Mouse (Mus musculus): ENCODE results near the gene Mia3. TPM values are rescaled to one million over a fixed set of nuclear protein-coding genes. Genes with fewer than 3 reads are reported as not detected.

Mia3 gene
- total and polyA plus RNA-seq, 3 experiments: 51.2 to 95.3 (median 80.9) TPM

- Histone ChIP-seq H3K9me3 (replicated peaks; ENCODE audit: low read length) (peaks cover 6% of the 10 kb centered on the region), H3K79me2 (replicated peaks; ENCODE audit: control insufficient read depth, extremely low read depth, insufficient read depth, poor library complexity, severe bottlenecking) (no peaks in the 10 kb centered on the region), H3K27ac (ENCODE audit: insufficient read depth, low read depth) (no peak overlapping the region), H3K4me2 (ENCODE audit: insufficient read depth, low read depth, poor library complexity, severe bottlenecking) (no peak overlapping the region), H3K36me3 (replicated peaks in 1 of 2; ENCODE audit: control insufficient read depth in 1 of 2, insufficient read depth in 1 of 2, low read length in 1 of 2) (peaks cover 60 to 80% of the 10 kb centered on the region in 2 experiments), H3K4me3 (replicated peaks in 1 of 3; ENCODE audit: low read depth in 2 of 3, low read length in 2 of 3, poor library complexity in 1 of 3) (no peak overlapping the region), H3K27me3 (replicated peaks) (no peaks in the 10 kb centered on the region), H3K4me1 (ENCODE audit: control insufficient read depth in 1 of 2, insufficient read depth in 2 of 2) (no peaks in the 10 kb centered on the region), H3K9ac (ENCODE audit: insufficient read depth, low read depth) (no peak overlapping the region)
- TF ChIP-seq E2F4 (IDR thresholded peaks at IDR 0.05; ENCODE audit: insufficient replicate concordance, low read depth, low read length) (no peak), JUN (IDR thresholded peaks at IDR 0.05; ENCODE audit: insufficient read depth, low read depth, low read length) (no peak), NRF1 (IDR thresholded peaks at IDR 0.05; ENCODE audit: low read depth, low read length) (no peak), MXI1 (IDR thresholded peaks at IDR 0.05; ENCODE audit: low read depth, low read length) (no peak), SIN3A (IDR thresholded peaks at IDR 0.05; ENCODE audit: low read length) (no peak), MAX (IDR thresholded peaks at IDR 0.05; ENCODE audit: low read length) (no peak), TCF12 (IDR thresholded peaks at IDR 0.05; ENCODE audit: low read depth, low read length) (no peak), POLR2AphosphoS2 (IDR thresholded peaks at IDR 0.05; ENCODE audit: low read depth, low read length) (no peak), CHD1 (IDR thresholded peaks at IDR 0.05; ENCODE audit: low read depth, low read length) (no peak), JUND (conservative IDR thresholded peaks at IDR 0.05; ENCODE audit: low read depth, low read length) (no peak)
- dilution Hi-C loops (cut with MboI; ENCODE audit: extremely low pct_ligation_motif_present, extremely low pct_unique_long_range_greater_than_20kb, low sequenced_read_pairs) (no loop called here), in situ Hi-C loops (cut with MboI; ENCODE audit: low pct_ligation_motif_present, low pct_unique_long_range_greater_than_20kb, low sequenced_read_pairs) (no loop called here)
- no peak for DNase-seq (ENCODE audit: extremely low read depth)
These were observed 42.2 kb downstream of the Mia3 start for GRCm38 (mm10) chr1:183327171-183327570.

DNA sequence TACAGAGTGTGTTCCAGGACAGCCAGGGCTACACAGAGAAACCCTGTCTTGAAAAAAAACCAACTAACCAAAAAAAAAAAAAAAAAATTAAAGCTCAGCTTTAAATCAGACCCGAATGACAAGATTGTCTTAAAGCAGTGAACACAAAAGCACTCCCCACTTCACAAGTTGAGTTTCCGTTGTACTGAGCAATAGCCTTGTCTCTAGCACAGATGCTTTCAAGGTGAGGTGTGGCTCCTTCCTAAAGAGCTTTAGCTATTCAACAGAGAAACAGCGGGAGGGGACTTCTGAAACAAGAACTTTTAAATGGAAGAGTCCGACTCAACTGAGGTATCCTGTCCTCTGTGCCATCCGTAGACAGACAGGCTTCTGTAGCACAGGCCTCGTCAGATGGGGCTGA, 44.9 kb downstream of the Mia3 start:
- no peak overlapping the region for H3K4me2 ChIP-seq (ENCODE audit: insufficient read depth, low read depth, poor library complexity, severe bottlenecking)
- H3K79me2 ChIP-seq (replicated peaks; ENCODE audit: control insufficient read depth, extremely low read depth, insufficient read depth, poor library complexity, severe bottlenecking): no peaks in the 10 kb centered on the region
- peaks cover 4% of the 10 kb centered on the region for H3K9me3 ChIP-seq (replicated peaks; ENCODE audit: low read length)
- no peak overlapping the region for H3K27ac ChIP-seq (ENCODE audit: insufficient read depth, low read depth)
- H3K4me1 ChIP-seq (ENCODE audit: control insufficient read depth in 1 of 2, insufficient read depth in 2 of 2): no peaks in the 10 kb centered on the region
- no peak overlapping the region for H3K9ac ChIP-seq (ENCODE audit: insufficient read depth, low read depth)
- H3K4me3 ChIP-seq (replicated peaks in 1 of 3; ENCODE audit: low read depth in 2 of 3, low read length in 2 of 3, poor library complexity in 1 of 3): no peak overlapping the region
- TF ChIP-seq IRF4 (IDR thresholded peaks at IDR 0.05; ENCODE audit: low read depth, low read length): no peak
- no peak for TF ChIP-seq RCOR1 (conservative IDR thresholded peaks at IDR 0.05; ENCODE audit: low read depth, low read length)
- TF ChIP-seq E2F4 (IDR thresholded peaks at IDR 0.05; ENCODE audit: insufficient replicate concordance, low read depth, low read length): no peak
- no peak for TF ChIP-seq POLR2A (IDR thresholded peaks at IDR 0.05; ENCODE audit: low read depth, low read length)
- no peak for TF ChIP-seq CHD2 (IDR thresholded peaks at IDR 0.05; ENCODE audit: low read length)
- no peak for TF ChIP-seq JUND (conservative IDR thresholded peaks at IDR 0.05; ENCODE audit: low read depth, low read length)
- no peak for TF ChIP-seq SMC3 (IDR thresholded peaks at IDR 0.05; ENCODE audit: low read depth, low read length)
- no peak for TF ChIP-seq NELFE (IDR thresholded peaks at IDR 0.05; ENCODE audit: low read depth, low read length)
- TF ChIP-seq ZMIZ1 (IDR thresholded peaks at IDR 0.05; ENCODE audit: low read depth, low read length): no peak
- no peak for TF ChIP-seq RAD21 (IDR thresholded peaks at IDR 0.05; ENCODE audit: low read depth, low read length)
- TF ChIP-seq CHD1 (IDR thresholded peaks at IDR 0.05; ENCODE audit: low read depth, low read length): no peak
- no peak for TF ChIP-seq SIN3A (IDR thresholded peaks at IDR 0.05; ENCODE audit: low read length)
- TF ChIP-seq TBP (conservative IDR thresholded peaks at IDR 0.05; ENCODE audit: low read depth, low read length): no peak
- TF ChIP-seq UBTF (IDR thresholded peaks at IDR 0.05; ENCODE audit: low read depth, low read length): no peak
- TF ChIP-seq JUN (IDR thresholded peaks at IDR 0.05; ENCODE audit: insufficient read depth, low read depth, low read length): no peak
- no peak for TF ChIP-seq MEF2A (IDR thresholded peaks at IDR 0.05; ENCODE audit: borderline replicate concordance, low read depth, low read length)
- in situ Hi-C loops (cut with MboI; ENCODE audit: low pct_ligation_motif_present, low pct_unique_long_range_greater_than_20kb, low sequenced_read_pairs): no loop called here
- H3K36me3 ChIP-seq (replicated peaks in 1 of 2; ENCODE audit: control insufficient read depth in 1 of 2, insufficient read depth in 1 of 2, low read length in 1 of 2): peaks cover 47 to 77% of the 10 kb centered on the region in 2 experiments
- dilution Hi-C loops (cut with MboI; ENCODE audit: extremely low pct_ligation_motif_present, extremely low pct_unique_long_range_greater_than_20kb, low sequenced_read_pairs): no loop called here
- no peak for DNase-seq (ENCODE audit: extremely low read depth)
- H3K27me3 ChIP-seq (replicated peaks): no peaks in the 10 kb centered on the region

All from CH12.LX (cell line).